Mouse (Mus musculus) limb, embryonic 13.5 days (tissue): ENCODE results near the gene Arl3. TPM values are rescaled to one million over a fixed set of nuclear protein-coding genes. Genes with fewer than 3 reads are reported as not detected.
A peak's percentile ranks its signal among the peaks of the same experiment; 100 is the strongest.

Experiments
- ATAC-seq: fragments of 200-750 bp; cut with Nextera tagmentation; 2 replicates; pipeline ENCODE4 v1.8.0; 2017; ENCODE audit warnings: low read depth, moderate number of reproducible peaks, moderate TSS enrichment; ENCODE audit not compliant: low FRiP score
- H3K27ac ChIP-seq: fragments of 300-500 bp; sonication (generic); 2 replicates; pipeline ENCODE4 v1.5.1; 2015; ENCODE audit warnings: inconsistent platforms, mild to moderate bottlenecking, moderate library complexity
- H3K27me3 ChIP-seq: fragments of 300-500 bp; sonication (generic); 2 replicates; pipeline ENCODE4 v1.6.1; 2015; ENCODE audit warnings: mild to moderate bottlenecking, inconsistent platforms
- H3K36me3 ChIP-seq: fragments of 300-500 bp; sonication (generic); 2 replicates; pipeline ENCODE4 v1.6.1; 2015; ENCODE audit warnings: inconsistent platforms, mild to moderate bottlenecking, moderate library complexity
- H3K4me1 ChIP-seq: fragments of 300-500 bp; sonication (generic); 2 replicates; pipeline ENCODE4 v1.6.1; 2015; ENCODE audit warnings: inconsistent platforms
- H3K4me2 ChIP-seq: fragments of 300-500 bp; sonication (generic); replicated peaks from 2 replicates; pipeline ENCODE4 v1.6.1; 2015; ENCODE audit warnings: inconsistent platforms, mild to moderate bottlenecking, moderate library complexity
- H3K4me3 ChIP-seq: fragments of 300-500 bp; sonication (generic); 2 replicates; pipeline ENCODE4 v1.5.1; 2015; ENCODE audit warnings: moderate library complexity, mild to moderate bottlenecking, inconsistent platforms
- H3K9ac ChIP-seq: fragments of 300-500 bp; sonication (generic); 2 replicates; pipeline ENCODE4 v1.6.1; 2015; ENCODE audit warnings: mild to moderate bottlenecking, inconsistent platforms
- H3K9me3 ChIP-seq: fragments of 300-500 bp; sonication (generic); 2 replicates; pipeline ENCODE4 v1.6.1; 2016; ENCODE audit warnings: inconsistent platforms
- WGBS: fragments of 180-500 bp; shearing (Covaris S2); methylation state at CpG from one replicate; pipeline ENCODE4 v1.1.7; 2015; 5-methylcytosine and 5-hydroxymethylcytosine counted together
- polyA plus RNA-seq: library from polyadenylated mRNA; unstranded; fragments of >200 nt; fragmentation: Nextera tagmentation; extraction: Ambion mirVana; gene quantifications from 2 replicates; pipeline ENCODE4 v1.2.1, GENCODE M21; 2015

The Arl3 gene
- polyA plus RNA-seq, 1 experiment from 2014 or later = 178 TPM

DNA sequence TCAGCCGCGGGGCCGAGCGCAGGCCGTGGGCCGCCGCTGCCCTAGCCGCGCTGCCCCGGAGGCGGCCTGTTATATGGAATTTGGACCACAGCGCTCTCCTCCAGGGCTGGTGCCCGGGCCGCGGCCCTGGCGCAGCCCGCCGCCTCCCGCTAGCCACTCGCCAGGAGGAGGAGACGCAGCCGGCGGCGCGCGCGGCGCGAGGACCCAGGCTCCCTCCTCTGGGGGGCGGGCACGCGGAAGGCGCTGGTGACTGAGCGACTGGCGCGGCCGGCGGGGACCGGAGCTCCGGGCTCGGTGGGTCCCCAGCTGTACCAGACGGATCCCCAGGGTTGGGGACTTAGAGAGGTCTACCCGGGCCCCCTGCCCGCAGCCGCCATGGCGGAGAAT, 70.9 kb downstream of the Arl3 start:
- no peak for ATAC-seq
- peaks cover 18% of the 10 kb centered on the region for H3K36me3 ChIP-seq
- peak overlapping the region; percentile 99 for H3K4me2 ChIP-seq
- H3K4me1 ChIP-seq = peaks cover 45% of the 10 kb centered on the region
- H3K9me3 ChIP-seq = no peaks in the 10 kb centered on the region
- H3K27ac ChIP-seq = peak overlapping the region; percentile 98
- peak overlapping the region; percentile 96 for H3K9ac ChIP-seq
- WGBS = under 1% methylated on average over 42 of the region's 46 CpGs
- H3K27me3 ChIP-seq = no peaks in the 10 kb centered on the region
- peak overlapping the region; percentile 92 for H3K4me3 ChIP-seq

GRCm38 (mm10) chr19:46501401-46502068, 71.5 kb downstream of the Arl3 start, which contains the start of gene Trim8:
TSS of gene Trim8 (plus strand) at chr19:46501702.
- ATAC-seq = no peak
- Histone ChIP-seq H3K27me3 (no peaks in the 10 kb centered on the region), H3K4me3 (peak within 1 kb of the TSS; percentile 92), H3K36me3 (peaks cover 13% of the 10 kb centered on the region), H3K4me2 (peak within 1 kb of the TSS; percentile 99), H3K4me1 (peaks cover 39% of the 10 kb centered on the region), H3K9ac (peak within 1 kb of the TSS; percentile 96), H3K27ac (peak within 1 kb of the TSS; percentile 98), H3K9me3 (no peaks in the 10 kb centered on the region)
- under 1% methylated on average over 57 of the region's 64 CpGs for WGBS

GRCm38 (mm10) chr19:46500581-46501341, 72.2 kb downstream of the Arl3 start:
- H3K4me2 ChIP-seq = peak overlapping the region; percentile 99
- H3K4me3 ChIP-seq = peak overlapping the region; percentile 92
- no peaks in the 10 kb centered on the region for H3K9me3 ChIP-seq
- peaks cover 32% of the 10 kb centered on the region for H3K4me1 ChIP-seq
- H3K27ac ChIP-seq = peak overlapping the region; percentile 98
- ATAC-seq = no peak
- 0% methylated on average over 38 of the region's 50 CpGs for WGBS
- peaks cover 5% of the 10 kb centered on the region; the same call in 1 of the 2 replicates for H3K36me3 ChIP-seq
- H3K9ac ChIP-seq = peak overlapping the region; percentile 86
- no peaks in the 10 kb centered on the region for H3K27me3 ChIP-seq

DNA sequence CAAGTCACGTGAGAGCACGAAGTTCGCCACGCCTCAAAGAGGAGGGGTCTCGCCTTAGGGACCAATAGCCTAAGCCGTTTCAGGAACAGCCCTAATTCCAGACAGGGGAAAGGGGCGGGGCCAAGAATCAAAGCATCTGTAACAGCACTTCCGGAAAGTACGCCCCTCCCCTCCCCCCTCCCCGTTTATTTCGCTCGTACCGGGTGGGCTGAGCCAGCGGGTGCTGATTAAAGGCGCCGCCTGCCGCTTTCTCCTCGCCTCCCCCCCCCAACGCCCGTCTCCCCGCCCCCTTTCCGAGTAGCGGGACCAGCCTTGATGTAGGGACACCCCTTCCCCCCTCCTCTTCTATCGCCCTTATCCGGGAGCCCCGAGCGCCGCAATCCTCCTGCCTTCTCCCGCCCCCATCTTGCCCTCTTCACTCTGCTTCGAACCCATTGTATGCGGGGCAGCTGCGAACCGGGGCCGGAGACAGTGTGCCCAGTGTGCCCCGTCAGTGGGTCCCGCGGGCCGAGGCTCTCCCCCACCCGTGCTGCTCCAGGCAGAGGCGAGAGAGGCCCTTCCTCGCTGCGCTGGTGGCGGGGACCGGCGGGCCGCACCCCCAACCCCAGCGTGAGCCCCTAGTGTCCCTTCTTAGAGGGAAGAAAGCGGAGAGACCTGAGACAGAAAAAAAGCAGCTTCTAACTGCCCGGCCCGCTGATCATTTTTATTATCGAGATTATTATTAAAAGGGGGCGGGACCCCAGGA, 73.0 kb downstream of the Arl3 start:
- Histone ChIP-seq H3K4me1 (peaks cover 24% of the 10 kb centered on the region), H3K4me3 (peak overlapping the region; percentile 92), H3K9me3 (no peaks in the 10 kb centered on the region), H3K27ac (peak overlapping the region; percentile 98), H3K36me3 (no peaks in the 10 kb centered on the region), H3K9ac (peak overlapping the region; percentile 86), H3K27me3 (no peaks in the 10 kb centered on the region), H3K4me2 (peak overlapping the region; percentile 99)
- under 1% methylated on average over 39 of the region's 52 CpGs for WGBS
- peak; percentile 91 for ATAC-seq

- H3K4me2 ChIP-seq = peak overlapping the region; percentile 99
- H3K27me3 ChIP-seq = no peaks in the 10 kb centered on the region
- H3K27ac ChIP-seq = peak overlapping the region; percentile 77
These were observed 73.5 kb downstream of the Arl3 start for GRCm38 (mm10) chr19:46499539-46499835.

DNA sequence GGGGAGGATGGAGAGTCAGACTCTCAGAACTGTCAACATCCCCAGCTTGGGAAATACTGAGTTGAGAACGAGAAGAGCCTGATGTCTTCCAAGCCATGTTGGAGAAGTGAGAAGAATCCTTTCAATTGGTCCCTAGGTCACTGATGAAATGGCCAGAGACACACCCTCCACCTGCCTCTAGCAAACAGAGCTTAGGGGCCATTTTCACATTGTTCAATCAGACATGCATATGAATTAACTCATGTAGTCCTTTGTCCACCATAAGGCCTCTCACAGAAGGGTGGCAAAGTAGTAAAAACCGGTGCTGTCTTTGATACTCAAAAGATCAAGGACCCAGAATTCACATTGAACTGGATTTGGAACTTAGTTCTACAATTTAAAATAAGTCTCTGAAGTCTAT, 75.8 kb downstream of the Arl3 start:
- 72% methylated on average over 2 of the region's 2 CpGs for WGBS
- Histone ChIP-seq H3K9me3 (no peaks in the 10 kb centered on the region), H3K9ac (no peak overlapping the region), H3K4me1 (0 out of 2 replicates have a peak, but pooled peaks cover 2% of the 10 kb centered on the region), H3K27ac (no peak overlapping the region), H3K4me2 (no peak overlapping the region), H3K27me3 (no peaks in the 10 kb centered on the region), H3K36me3 (no peaks in the 10 kb centered on the region), H3K4me3 (no peak overlapping the region)
- ATAC-seq = no peak

More at GRCm38 (mm10) chr19:46499539-46499835, 73.5 kb downstream of the Arl3 start:
- ATAC-seq = no peak
- Histone ChIP-seq H3K9ac (no peak overlapping the region), H3K4me1 (peaks cover 19% of the 10 kb centered on the region), H3K36me3 (no peaks in the 10 kb centered on the region), H3K9me3 (no peaks in the 10 kb centered on the region), H3K4me3 (peak overlapping the region; percentile 92)
- WGBS = 2% methylated on average over 3 of the region's 3 CpGs

- Histone ChIP-seq H3K36me3 (no peaks in the 10 kb centered on the region), H3K9ac (no peak overlapping the region), H3K27ac (no peak overlapping the region), H3K9me3 (no peaks in the 10 kb centered on the region), H3K27me3 (no peaks in the 10 kb centered on the region), H3K4me3 (no peak overlapping the region), H3K4me1 (peaks cover 8% of the 10 kb centered on the region; the same call in 1 of the 2 replicates), H3K4me2 (no peak overlapping the region)
- ATAC-seq = no peak
- 83% methylated on average over 8 of the region's 8 CpGs for WGBS
These were observed 77.9 kb downstream of the Arl3 start for GRCm38 (mm10) chr19:46495136-46495535.

GRCm38 (mm10) chr19:46490634-46491033, 82.4 kb downstream of the Arl3 start:
- Histone ChIP-seq H3K4me3 (no peak overlapping the region), H3K27ac (no peak overlapping the region), H3K27me3 (no peaks in the 10 kb centered on the region), H3K9ac (no peak overlapping the region), H3K4me2 (no peak overlapping the region), H3K9me3 (no peaks in the 10 kb centered on the region), H3K36me3 (peaks cover 26% of the 10 kb centered on the region), H3K4me1 (peaks cover 6% of the 10 kb centered on the region; the same call in 1 of the 2 replicates)
- 0% methylated on average over 2 of the region's 2 CpGs for WGBS
- no peak; the same call in 1 of the 2 replicates for ATAC-seq

- no peak for ATAC-seq
- Histone ChIP-seq H3K9me3 (no peaks in the 10 kb centered on the region), H3K9ac (no peak overlapping the region), H3K4me1 (peaks cover 6% of the 10 kb centered on the region; the same call in 1 of the 2 replicates), H3K27ac (no peak overlapping the region), H3K36me3 (peaks cover 37% of the 10 kb centered on the region), H3K27me3 (no peaks in the 10 kb centered on the region), H3K4me3 (no peak overlapping the region), H3K4me2 (no peak overlapping the region)
- 100% methylated on average over 1 of the region's 1 CpGs for WGBS
These were observed 83.5 kb downstream of the Arl3 start for GRCm38 (mm10) chr19:46489448-46489847.

DNA sequence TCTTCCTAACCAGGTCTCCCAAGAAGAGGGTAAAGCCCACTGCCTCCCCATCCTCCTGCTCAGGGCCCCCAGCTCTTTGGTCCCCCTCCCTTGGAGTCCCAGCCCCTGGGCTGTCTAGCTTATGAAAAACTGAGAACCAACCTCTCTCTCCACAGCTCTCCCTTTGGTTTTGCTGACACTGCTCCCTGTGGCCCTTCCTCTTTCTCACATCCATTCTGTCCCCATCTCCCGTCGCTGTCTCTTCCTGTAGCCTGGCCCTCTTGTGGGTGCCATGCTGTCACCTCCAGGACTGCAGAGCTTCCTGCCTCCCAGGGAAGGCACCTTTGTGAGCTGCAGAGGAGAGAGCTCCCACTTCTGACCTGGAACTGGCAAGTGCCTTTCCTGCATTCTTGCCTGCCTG, 86.3 kb downstream of the Arl3 start:
- Histone ChIP-seq H3K27me3 (no peaks in the 10 kb centered on the region), H3K4me3 (no peak overlapping the region), H3K4me2 (no peak overlapping the region), H3K27ac (peak overlapping the region; percentile 11; the same call in 1 of the 2 replicates), H3K9ac (no peak overlapping the region), H3K4me1 (peaks cover 6% of the 10 kb centered on the region; the same call in 1 of the 2 replicates), H3K36me3 (peaks cover 47% of the 10 kb centered on the region), H3K9me3 (no peaks in the 10 kb centered on the region)
- 54% methylated on average over 2 of the region's 2 CpGs for WGBS
- ATAC-seq = no peak

- peaks cover 11% of the 10 kb centered on the region; the same call in 1 of the 2 replicates for H3K4me1 ChIP-seq
These were observed 87.2 kb downstream of the Arl3 start for GRCm38 (mm10) chr19:46485847-46486246.

GRCm38 (mm10) chr19:46484518-46484917, 88.5 kb downstream of the Arl3 start:
- H3K4me1 ChIP-seq = peaks cover 11% of the 10 kb centered on the region
- H3K27me3 ChIP-seq = no peaks in the 10 kb centered on the region
- H3K27ac ChIP-seq = no peak overlapping the region; the same call in 1 of the 2 replicates
- no peak overlapping the region; the same call in 1 of the 2 replicates for H3K9ac ChIP-seq
- 70% methylated on average over 5 of the region's 5 CpGs for WGBS
- H3K4me3 ChIP-seq = no peak overlapping the region
- no peaks in the 10 kb centered on the region for H3K9me3 ChIP-seq
- H3K4me2 ChIP-seq = no peak overlapping the region
- peaks cover 62% of the 10 kb centered on the region for H3K36me3 ChIP-seq
- ATAC-seq = no peak

More at GRCm38 (mm10) chr19:46485847-46486246, 87.2 kb downstream of the Arl3 start:
- Histone ChIP-seq H3K27ac (no peak overlapping the region; the same call in 1 of the 2 replicates), H3K27me3 (no peaks in the 10 kb centered on the region), H3K9me3 (no peaks in the 10 kb centered on the region), H3K4me3 (no peak overlapping the region), H3K9ac (no peak overlapping the region), H3K36me3 (peaks cover 49% of the 10 kb centered on the region), H3K4me2 (no peak overlapping the region)
- WGBS = 67% methylated on average over 9 of the region's 9 CpGs
- ATAC-seq = no peak
